Mouse (Mus musculus) testis, postnatal 10 days (tissue): ENCODE data around the gene Ppm1l.

Source experiments
- DNase-seq: peaks from one replicate; pipeline ENCODE4 v3.0.0; 2021; ENCODE audit warnings: low spot score

Ppm1l gene

DNA sequence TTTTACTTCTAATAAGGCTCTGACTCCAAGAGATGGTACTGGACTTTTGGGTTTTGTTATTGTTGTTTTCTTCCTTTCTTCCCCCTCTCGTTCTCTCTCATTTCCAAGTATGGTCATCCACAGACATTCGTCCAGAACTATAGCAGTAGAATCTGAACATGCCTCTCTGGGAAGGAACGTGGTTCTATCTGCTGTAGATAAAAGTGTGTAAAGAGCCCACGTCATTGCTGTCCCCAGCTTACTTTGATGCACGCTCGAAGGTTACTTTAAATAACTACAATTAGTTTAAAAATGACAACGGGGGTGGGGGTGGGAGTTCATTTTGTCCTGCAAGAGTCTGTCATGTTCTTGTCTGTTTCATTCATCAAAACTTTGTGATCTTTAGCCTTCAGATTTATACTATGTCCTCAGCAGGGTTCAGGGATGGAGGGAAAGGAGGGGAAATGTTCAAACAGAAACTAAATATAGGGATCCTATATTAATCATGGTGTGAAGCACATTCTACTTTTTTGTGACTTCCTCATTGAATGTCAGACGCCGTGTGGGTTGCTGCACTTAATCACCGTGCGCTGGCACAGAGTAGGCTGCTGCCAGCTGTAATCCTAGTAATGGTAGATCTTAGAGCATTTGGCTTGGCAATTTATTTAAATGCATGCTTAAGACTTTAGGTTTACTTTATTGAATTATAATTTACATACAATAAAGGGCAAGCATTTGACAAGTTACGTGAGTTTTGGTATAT, 122.3 kb downstream of the Ppm1l start:
- no peak for DNase-seq

DNA sequence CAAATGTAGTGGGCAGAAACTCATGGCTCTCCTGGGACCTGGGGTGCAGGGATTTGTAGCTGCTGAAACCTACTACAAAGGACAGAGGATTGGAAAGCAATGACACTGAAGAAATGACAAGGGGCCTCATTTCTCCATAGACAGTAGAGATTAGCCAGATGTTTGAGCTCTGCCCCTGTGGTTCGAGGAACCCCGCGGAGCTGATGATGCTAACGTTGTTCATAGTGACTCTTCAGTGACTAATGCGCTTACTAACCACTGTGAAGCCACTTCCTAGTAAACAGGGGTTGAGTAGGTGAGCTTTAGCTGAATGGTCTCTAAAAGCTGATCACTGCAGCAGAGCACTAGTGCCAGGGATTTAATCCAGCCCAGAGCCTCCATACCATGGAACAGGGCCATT, 124.1 kb downstream of the Ppm1l start:
- DNase-seq, result no peak

DNA sequence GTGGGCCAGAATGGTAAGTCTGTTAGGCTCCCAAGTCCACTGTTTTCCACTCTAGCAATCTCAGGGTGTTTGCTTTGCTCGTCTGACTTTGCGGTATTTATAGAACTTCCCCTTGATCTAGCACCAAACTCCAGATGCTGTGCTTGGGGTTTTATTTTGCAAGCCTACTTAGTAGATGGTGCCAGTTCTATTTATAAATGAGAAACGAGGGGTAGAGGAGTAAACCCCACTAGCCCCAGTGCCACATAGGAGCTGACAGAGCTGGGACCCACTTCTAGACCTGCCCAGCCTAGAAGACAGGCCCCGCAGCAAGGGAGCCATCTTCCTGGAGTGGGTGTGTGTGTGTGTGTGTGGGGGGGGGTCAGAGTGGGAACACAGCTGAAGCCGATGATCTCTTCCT, 130.3 kb downstream of the Ppm1l start:
- no peak for DNase-seq

DNA sequence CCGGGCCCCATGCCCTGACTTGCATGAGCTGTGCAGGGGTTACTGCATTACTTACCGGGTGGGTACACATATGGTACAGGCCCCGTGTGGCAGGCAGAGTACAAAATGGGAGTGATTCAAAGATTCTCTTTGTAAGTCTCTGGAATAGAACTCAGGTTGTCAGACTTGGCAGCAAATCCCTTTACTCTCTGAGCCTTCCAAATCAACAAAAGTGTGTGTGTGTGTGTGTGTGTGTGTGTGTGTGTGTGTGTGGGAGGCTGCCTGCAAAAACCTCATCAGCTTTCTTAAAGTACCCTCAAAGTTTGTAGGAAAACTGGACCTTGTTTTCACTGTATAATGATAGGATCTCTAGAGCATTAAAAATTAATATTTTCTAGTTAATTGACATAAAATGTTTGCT, 132.4 kb downstream of the Ppm1l start:
- DNase-seq, result no peak

DNA sequence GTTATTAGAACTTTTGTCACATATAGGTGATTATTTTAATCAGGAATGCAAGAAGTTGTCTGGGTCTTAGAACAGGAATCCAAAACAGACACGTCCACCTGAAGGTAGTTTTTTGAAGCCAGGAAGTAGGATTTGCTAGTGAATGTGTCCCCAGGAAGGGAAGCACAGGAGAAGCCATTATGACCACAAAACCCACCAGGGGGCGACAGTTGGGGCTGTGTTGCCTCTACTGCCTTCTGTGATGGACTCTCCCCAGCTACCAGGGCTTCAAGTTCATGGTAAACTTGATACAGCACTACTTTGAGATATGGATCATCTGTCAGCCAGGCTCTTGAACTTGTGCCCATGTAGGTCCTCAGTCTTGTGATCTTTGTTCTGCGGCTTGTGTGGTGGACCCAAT, 137.7 kb downstream of the Ppm1l start:
- DNase-seq, result no peak

DNA sequence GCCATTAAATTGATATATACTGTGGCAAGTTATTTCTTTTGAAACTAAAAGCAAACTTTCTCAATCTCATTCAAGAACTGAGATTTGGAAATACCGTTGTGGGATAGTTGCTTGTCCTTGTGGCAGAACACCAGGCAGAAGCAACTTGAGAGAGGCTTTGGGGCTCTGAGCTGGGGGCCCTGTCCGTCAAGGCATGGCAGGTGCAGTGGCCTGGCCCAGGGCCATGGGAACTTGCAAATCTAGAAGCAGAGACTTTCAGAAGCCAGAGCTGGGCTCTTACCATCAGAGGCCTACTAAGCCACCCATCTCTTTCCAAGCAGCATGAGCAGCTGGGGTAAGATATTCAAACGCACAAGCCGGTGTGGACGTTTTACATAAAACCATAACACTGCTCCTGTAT, 139.4 kb downstream of the Ppm1l start:
- no peak for DNase-seq

DNA sequence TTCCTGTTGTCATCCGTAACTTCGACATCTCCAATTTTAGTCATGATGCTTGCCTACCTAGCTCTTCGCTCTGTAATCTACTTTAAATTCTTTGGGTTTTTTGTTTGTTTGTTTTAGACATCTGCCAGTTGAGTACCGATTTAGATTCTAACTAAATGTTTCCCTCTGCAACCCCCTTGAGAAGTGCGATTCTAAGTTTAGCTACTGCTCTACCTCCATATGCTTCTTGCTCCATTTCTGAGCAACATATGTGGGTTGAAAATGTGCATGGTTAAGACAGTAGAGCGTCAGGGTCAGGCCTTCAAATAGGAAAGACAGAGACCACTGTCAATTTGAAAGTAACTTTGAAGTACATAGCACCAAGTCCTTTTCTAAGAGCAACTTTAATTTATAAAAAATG, 142.1 kb downstream of the Ppm1l start:
- DNase-seq, result no peak

DNA sequence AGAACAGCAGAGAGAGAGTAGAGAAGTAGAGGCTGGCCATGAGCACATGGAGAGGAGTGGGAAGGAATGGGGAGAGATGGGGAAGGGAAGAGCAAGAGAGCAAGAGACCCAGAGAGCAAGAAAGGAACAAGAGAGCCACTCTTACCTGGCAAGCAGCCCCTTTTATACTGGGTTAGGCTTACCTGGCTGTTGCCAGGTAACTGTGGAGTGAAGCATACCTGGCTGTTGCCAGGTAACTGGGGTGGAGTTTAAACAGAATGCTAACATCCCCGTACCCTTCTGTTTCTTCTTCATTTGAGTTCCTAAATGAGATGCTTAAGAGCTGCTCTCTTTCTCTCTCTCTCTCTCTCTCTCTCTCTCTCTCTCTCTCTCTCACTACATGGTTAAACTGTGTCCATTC, 145.3 kb downstream of the Ppm1l start:
- DNase-seq, result no peak

DNA sequence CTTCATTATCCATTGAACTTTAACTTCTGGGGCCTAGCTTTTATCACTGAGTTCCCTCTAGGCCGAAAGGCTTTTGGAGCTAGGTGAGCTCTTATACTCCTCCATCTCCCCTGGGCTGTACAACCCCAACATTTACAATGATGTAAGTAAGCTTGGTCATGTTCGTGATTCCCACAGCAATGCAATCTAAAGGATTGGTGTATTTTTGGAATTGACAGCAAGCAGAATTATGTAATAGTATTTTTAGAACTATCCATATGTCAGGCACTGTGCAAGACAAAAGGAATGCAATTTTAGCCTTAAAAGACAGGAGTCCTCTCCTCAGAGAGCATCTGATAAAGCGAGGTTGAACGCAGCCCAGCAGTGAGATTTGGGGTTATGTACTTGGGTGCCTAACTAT, 149.1 kb downstream of the Ppm1l start:
- DNase-seq, result no peak

DNA sequence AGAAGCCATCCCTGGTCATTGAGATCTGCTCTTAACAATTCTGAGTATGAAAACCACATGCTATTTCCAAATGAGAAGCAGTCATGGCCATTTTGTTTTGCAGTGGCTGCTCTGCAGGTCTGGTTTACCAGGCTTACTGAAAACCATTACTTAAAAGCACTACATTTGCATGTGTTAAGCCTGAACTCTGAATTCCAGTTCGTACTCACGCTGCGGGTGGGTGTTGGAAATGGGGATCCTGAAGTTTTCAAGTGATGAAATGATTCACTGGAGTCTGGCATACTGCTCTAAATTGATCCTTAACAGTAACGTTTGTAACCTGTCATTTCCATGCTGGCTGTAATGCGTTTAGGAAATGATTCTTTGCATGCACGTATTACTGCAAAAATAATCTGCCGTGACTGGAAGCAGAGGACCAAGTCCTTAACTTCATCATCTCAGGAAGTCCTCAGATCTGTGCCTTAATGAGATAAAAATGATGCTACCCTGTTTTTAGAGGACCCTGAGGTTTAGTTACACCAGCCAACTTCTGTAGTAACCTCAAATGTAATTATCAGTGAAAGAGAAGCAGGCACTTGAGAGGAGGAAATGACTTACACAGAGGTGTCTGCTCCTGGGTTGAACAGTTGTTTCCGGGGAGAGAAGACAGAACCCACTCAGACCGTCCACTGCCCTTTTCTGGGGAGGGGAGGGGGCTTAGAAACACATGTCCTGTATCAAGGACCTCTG, 151.8 kb downstream of the Ppm1l start:
- no peak for DNase-seq

DNA sequence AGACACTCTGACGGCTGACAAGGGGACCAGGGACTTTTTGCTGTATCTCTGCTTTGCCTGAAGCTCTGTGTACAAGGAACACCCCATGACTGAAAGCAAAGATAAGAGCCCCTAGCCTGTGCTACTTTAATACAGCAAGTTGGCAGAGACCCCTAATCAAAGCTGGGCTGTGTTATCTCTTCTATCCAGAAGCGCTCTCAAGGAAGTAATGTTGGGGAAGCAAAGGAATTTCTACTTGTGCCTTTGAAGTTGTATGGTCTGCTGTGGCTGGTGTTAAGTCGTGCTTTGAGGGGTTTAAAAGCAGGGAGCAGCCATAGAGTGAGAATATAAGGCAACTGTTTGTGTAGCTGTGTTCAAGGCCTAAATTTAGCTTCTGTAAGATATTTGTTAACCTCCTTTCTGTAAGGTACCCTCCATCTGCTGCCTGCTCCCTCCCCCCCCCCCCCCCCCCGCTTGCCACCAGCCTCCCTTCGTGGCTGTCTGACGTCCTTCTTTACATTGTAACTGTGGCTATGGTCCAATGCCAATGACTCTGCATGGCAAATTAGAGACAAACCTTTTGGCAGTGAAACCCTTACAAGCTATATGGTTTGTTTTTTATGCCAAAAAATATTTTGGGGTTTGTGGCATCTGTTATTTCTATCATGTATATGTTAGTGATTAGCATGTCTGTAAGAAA, 152.9 kb downstream of the Ppm1l start:
- no peak for DNase-seq

DNA sequence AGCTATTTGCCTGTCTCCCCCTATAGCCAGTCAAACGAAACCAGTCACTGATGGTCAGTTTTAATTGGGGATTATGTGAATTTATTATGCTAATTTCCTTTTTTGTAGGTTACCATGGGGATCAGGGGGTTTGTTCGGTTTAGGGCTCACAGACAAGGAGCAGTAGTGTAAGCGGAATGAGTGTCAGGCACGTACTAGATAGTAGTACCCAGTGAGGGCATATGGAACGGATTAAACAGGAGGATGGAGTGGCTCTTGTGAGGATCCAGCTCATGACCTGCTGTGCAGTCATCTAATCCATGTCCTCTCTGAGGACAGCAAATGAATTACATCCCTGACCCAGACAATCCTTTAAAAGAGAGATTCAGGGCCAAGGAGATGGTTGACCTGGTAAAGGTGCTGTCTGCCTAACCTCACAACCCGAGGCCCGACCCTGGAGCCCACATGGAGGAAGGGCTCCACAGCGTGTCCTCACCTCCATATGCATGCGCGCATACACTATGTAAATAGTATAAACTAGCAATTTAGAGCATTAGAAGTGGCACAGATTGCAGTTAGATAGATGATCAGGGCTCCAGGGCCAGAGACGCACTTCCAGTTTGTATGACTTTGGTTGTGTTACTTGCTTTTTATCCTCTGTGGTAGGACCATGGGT, 153.6 kb downstream of the Ppm1l start:
- no peak for DNase-seq

DNA sequence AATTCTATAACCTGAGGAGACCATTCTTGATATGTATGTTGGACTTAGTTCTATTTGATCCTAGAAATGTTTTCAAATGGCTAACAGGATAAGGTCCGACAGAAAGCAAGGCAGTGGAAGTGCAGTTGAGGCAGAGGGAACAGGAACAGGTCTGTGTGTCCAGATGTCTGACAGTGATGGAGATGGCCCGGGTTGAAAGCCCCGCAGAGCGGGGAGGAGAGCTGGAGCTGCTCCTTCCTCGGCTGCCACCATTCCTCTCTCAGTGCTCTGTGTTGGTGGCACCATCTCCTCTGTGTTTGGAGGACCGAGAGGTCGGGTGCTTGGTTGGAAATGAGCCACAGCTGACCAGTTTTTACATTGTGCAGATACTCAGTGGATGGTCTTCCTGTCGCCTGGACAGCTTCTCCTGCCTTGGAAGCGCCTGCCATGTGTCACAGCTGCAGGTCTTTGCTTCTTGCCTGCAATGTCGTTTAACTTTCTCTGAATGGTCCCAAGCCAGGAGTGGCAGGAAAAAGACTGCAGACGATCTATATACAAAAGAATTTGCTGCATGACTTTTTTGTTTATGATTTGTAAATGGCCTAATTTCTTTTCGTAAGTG, 159.3 kb downstream of the Ppm1l start:
- no peak for DNase-seq

DNA sequence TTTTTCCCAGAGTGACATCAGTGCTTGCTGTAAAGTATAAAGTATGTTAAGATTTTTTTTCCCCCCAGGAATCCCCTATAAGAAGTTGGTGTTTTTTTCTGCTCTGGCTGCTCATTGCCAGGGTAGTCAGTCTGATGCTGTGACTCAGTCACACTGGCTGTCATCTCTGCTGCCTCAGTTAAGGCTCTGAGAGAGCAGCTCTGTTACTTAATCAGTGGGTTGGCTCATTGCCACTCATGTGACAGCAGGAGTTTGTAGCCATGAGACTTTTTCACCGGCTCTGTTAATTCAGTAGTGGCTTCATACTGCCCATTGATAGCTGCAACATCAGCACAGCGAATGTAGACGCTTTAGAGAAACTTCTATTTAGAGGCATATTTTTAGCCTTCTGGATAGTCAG, 163.3 kb downstream of the Ppm1l start:
- DNase-seq, result no peak

DNA sequence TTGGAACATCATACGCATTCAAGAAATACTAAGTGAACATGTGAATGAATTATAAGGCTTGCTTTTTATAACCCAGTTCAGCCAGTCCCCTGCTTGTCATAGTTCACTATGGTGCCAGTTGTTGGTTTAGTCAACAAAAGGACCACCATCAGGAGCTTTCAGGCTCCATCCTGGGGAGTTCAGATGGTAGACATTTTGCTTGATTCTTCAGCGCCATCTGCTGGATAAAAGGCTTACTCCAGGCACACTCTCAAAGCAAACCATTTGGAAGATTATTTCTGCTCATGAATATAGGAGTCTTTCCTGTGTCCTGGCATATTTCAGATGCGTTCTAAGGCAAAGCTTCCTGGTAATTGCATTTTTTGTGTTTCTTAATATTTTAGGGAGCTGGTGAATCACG, 165.2 kb downstream of the Ppm1l start:
- peak; percentile 73 for DNase-seq

DNA sequence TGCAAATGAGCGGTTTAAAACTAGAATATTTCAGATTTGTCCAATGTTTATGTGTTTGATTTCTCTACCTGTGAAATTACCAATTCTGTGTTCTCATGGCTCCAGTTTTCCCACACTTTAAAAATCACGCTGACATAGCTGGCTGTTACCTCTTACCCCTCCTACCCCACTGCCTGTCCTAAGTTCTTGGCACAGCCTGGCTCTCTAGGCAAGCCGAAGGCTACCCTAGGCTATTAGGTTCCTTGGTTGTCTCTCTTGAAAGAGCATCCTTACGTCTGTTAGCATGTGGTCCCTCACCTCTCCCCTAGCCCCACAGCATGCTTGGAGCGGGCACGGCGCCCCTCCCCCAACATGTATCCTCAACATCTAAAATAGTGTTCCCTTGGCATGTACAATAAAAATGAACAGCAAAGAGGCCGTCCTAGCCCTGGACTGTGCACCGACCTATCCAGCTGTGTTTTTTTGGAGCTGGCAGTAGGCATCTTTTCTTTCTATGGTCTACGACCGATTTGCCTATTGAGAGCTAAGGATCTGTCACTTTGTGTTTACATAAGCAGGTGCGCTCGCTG, 167.4 kb downstream of the Ppm1l start:
- DNase-seq, result no peak

DNA sequence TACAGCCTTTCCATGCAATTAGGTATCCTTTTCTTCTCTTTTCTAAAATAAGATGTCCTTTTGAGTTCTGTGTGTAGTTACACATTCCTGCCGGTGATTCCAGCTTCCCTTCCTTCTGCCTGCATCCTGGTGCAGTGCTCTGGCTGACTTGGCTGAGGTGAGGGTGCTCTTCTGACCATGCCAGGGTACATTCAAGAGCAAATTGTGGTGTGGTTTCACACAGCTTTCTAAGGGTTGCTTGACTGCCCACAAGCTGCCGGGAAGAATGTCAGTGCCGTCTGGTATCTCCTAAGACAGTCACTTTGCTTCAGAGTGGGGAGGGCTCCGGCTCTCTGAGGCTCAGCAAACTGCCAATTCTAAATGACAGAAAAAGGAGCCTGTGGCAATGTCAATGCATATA, 167.9 kb downstream of the Ppm1l start:
- no peak for DNase-seq

DNA sequence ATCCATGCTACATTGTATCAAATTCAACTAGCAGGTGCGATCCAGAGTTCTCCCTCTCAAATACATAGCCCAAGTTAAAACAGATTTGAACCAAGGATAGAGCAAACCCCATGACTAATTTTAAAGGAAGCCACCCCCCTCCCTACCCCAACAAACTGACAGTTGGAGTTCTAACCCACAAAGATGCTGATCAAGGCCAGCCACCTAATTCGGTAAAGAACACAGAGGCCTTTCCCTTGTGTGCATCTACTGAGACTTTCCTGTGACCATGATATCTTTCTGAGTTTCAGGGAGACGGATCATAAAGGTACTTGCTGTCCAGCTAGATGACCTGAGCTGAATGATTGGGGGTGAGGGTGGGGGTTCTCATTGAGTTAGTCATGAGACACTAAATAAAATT, 168.7 kb downstream of the Ppm1l start:
- DNase-seq, result no peak

DNA sequence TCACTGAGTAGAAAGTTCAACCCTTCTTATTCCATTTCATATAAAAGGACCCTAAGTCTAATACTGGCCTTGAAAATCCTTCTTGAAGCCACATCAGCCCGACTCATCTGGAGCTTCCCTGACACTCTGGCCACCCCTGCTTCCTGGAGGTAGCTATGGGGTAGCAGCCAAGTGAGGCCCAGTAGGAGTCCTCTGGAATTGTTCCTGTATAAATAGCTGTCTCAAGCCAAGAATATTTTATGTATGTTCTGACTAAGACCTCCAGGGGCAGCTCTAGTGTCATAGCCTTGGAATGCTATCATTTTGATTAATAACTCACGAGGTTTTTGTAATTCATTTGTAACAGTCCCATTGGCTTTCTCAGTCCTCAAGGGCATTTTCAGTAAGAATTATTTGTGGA, 169.1 kb downstream of the Ppm1l start:
- no peak for DNase-seq

DNA sequence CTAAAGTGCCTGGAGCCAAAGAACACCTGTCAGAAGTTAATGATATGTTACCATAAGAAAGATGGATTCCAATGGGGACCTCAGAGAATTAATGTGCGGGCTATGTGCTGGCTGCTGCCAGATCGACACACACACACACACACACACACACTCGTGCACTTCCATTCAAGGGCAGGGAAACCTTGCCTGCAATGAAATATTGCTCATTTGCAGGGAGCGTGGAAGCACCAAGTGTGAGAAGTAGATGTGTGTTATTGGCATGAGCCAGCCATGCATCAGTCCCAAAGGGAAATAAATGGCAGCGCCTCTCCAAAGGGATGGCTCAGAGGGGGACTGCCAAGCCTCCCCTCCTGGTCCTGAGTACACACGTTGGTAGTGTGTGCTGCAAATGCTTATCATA, 170.8 kb downstream of the Ppm1l start:
- DNase-seq, result no peak

DNA sequence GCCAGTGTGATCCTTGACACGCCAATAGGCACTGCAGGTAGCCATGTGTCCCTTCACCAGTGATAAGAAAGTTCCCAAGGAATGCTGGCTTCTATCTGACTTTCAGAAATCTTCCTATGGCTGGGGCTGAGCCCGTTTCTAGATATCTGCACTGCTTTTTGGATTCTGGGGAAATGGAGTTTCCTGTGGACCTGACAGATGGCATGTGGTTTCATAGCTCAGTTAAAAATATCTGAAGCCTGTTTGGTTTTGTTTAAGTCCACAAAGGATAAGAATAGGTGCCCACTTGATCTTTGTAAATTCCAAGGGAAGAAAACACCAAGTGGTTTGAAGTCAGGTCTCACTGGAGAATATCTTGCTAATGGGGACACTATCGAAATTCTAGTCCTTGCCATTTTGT, 173.0 kb downstream of the Ppm1l start:
- no peak for DNase-seq
